In the genomic region with DNA sequence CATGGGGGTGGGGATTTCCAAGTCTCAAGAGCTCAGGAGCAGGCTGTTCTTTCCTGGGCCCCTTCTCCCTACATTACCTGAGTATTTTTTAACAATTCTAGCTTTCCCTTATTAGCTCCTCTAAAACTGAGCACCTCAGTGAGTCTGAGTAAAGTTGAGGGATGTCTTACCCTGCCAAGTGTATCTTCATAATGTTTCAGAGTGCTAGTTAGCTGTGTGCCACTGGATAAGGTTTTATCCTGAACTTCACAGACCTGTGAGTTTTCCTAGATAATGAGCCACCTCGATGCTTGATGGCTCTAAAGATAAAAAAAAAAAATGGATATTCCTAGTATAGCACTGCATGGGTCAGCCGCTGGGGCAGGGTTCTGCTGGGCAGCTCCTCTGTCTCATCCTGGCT, we compare ENCODE assay signal across 26 mouse cellular contexts.
"Had no signal": no experiment of that assay in that cellular context is flagged by ENCODE, and none has a peak within 500 bp of the region (broad histone marks: within the 10 kb centered on the region; RNA-seq: fewer than 3 reads in every experiment).

No protein-coding gene starts in this region.

- ATAC-seq: hindbrain, postnatal 0 days; intestine, embryonic 16.5 days had no signal

- H3K27ac ChIP-seq: gastrocnemius, adult 2 months; heart, adult 2 months; heart, embryonic 13.5 days; heart, embryonic 15.5 days; hindbrain, embryonic 13.5 days; hindbrain, embryonic 15.5 days; hindbrain, postnatal 0 days; kidney, embryonic 15.5 days; kidney, postnatal 0 days; limb, embryonic 13.5 days; limb, embryonic 15.5 days had no signal

- H3K9me3 ChIP-seq: heart, embryonic 13.5 days; heart, embryonic 15.5 days; hindbrain, embryonic 13.5 days; hindbrain, embryonic 15.5 days; kidney, embryonic 15.5 days; limb, embryonic 13.5 days; limb, embryonic 15.5 days had no signal

- H3K27me3 ChIP-seq: heart, embryonic 13.5 days; heart, embryonic 15.5 days; hindbrain, embryonic 13.5 days; hindbrain, embryonic 15.5 days; kidney, embryonic 15.5 days; limb, embryonic 15.5 days had no signal

- DNase-seq: gastrocnemius, adult 2 months; gastrocnemius, postnatal 14 days; gastrocnemius, postnatal 36 days; heart, adult 11 months; heart, adult 2 months; heart, postnatal 14 days; heart, postnatal 36 days; kidney, adult 11 months; kidney, adult 2 months; kidney, adult 9 months; kidney, postnatal 14 days; kidney, postnatal 36 days; layer of hippocampus, adult 9-11 months; layer of hippocampus, postnatal 36 days; left cerebral cortex, postnatal 4 days had no signal

- H3K36me3 ChIP-seq: heart, embryonic 13.5 days; heart, embryonic 15.5 days; hindbrain, embryonic 13.5 days; hindbrain, embryonic 15.5 days; kidney, embryonic 15.5 days; limb, embryonic 13.5 days; limb, embryonic 15.5 days had no signal

- H3K4me1 ChIP-seq: heart, embryonic 15.5 days; hindbrain, embryonic 15.5 days; kidney, embryonic 15.5 days; limb, embryonic 15.5 days had no signal

- H3K9ac ChIP-seq: heart, embryonic 13.5 days; heart, embryonic 15.5 days; hindbrain, embryonic 13.5 days; hindbrain, embryonic 15.5 days; kidney, embryonic 15.5 days; limb, embryonic 13.5 days; limb, embryonic 15.5 days had no signal

- H3K4me2 ChIP-seq: heart, embryonic 11.5 days; heart, embryonic 13.5 days; heart, embryonic 15.5 days; hindbrain, embryonic 13.5 days; hindbrain, embryonic 15.5 days; kidney, embryonic 15.5 days; limb, embryonic 13.5 days; limb, embryonic 15.5 days had no signal

- H3K4me3 ChIP-seq: gastrocnemius, adult 2 months; heart, adult 2 months; heart, embryonic 13.5 days; heart, embryonic 15.5 days; hindbrain, embryonic 13.5 days; hindbrain, embryonic 15.5 days; kidney, embryonic 15.5 days; limb, embryonic 13.5 days; limb, embryonic 15.5 days had no signal
